Mouse (Mus musculus) embryonic facial prominence, embryonic 12.5 days (tissue): ENCODE data around the gene Rnaseh2b. TPM values are rescaled to one million over a fixed set of nuclear protein-coding genes. Genes with fewer than 3 reads are reported as not detected.

Source experiments
- ATAC-seq: fragments of 200-750 bp; cut with Nextera tagmentation; 2 replicates; pipeline ENCODE4 v1.8.0; 2017; ENCODE audit not compliant: insufficient number of reproducible peaks, insufficient read depth, low FRiP score, low TSS enrichment
- H3K27ac ChIP-seq: fragments of 300-500 bp; sonication (generic); 2 replicates; pipeline ENCODE4 v1.5.1; 2016; ENCODE audit warnings: mild to moderate bottlenecking
- H3K27me3 ChIP-seq: fragments of 300-500 bp; sonication (generic); 2 replicates; pipeline ENCODE4 v1.6.1; 2016; ENCODE audit warnings: mild to moderate bottlenecking, moderate library complexity
- H3K36me3 ChIP-seq: fragments of 300-500 bp; sonication (generic); 2 replicates; pipeline ENCODE4 v1.6.1; 2016; ENCODE audit warnings: mild to moderate bottlenecking
- H3K4me1 ChIP-seq: fragments of 300-500 bp; sonication (generic); 2 replicates; pipeline ENCODE4 v1.6.1; 2016
- H3K4me2 ChIP-seq: fragments of 300-500 bp; sonication (generic); replicated peaks from 2 replicates; pipeline ENCODE4 v1.6.1; 2016; ENCODE audit warnings: mild to moderate bottlenecking, moderate library complexity
- H3K4me3 ChIP-seq: fragments of 300-500 bp; sonication (generic); 2 replicates; pipeline ENCODE4 v1.5.1; 2016; ENCODE audit warnings: mild to moderate bottlenecking
- H3K9ac ChIP-seq: fragments of 300-500 bp; sonication (generic); 2 replicates; pipeline ENCODE4 v1.6.1; 2016; ENCODE audit warnings: mild to moderate bottlenecking, moderate library complexity
- H3K9me3 ChIP-seq: fragments of 300-500 bp; sonication (generic); 2 replicates; pipeline ENCODE4 v1.6.1; 2016; ENCODE audit warnings: mild to moderate bottlenecking, moderate library complexity
- WGBS: fragments of 180-500 bp; shearing (Covaris S2); methylation state at CpG from one replicate; pipeline ENCODE4 v1.1.7; 2016; 5-methylcytosine and 5-hydroxymethylcytosine counted together
- polyA plus RNA-seq: library from polyadenylated mRNA; unstranded; fragments of >200 nt; fragmentation: Nextera tagmentation; extraction: Ambion mirVana; gene quantifications from 2 replicates; pipeline ENCODE4 v1.2.1, GENCODE M21; 2016

Gene Rnaseh2b
- polyA plus RNA-seq, 1 experiment from 2014 or later, result 54.1 TPM

DNA sequence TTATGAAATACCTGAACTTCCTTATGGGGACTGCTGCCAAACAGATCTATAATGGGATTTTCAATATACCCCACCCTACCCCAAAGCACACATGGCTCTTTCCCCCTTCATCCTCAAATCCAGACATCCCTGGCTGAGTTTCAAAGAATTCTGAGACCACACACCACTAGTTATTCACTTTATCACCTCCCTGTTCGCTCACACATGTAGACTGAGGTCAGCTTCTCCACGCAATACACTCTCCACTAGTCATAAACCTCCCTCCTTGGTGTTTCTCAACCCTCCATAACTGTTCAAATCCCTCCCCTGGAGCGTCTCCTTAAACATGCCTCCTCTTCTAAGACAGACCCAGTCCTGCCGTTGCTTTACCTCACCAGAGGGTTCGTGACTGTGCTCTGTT is 31.1 kb downstream of the Rnaseh2b start:
- Histone ChIP-seq H3K36me3 (no peaks in the 10 kb centered on the region), H3K4me1 (peaks cover 16% of the 10 kb centered on the region), H3K9me3 (no peaks in the 10 kb centered on the region), H3K4me2 (no peak overlapping the region), H3K9ac (no peak overlapping the region), H3K4me3 (no peak overlapping the region), H3K27ac (no peak overlapping the region), H3K27me3 (no peaks in the 10 kb centered on the region)
- no peak for ATAC-seq
- 86% methylated on average over 5 of the region's 5 CpGs for WGBS

- Histone ChIP-seq H3K27ac (no peak overlapping the region), H3K4me1 (peaks cover 16% of the 10 kb centered on the region), H3K4me3 (no peak overlapping the region), H3K4me2 (no peak overlapping the region), H3K36me3 (no peaks in the 10 kb centered on the region), H3K9ac (no peak overlapping the region), H3K9me3 (no peaks in the 10 kb centered on the region), H3K27me3 (no peaks in the 10 kb centered on the region)
- ATAC-seq, result no peak
- WGBS, result 90% methylated on average over 5 of the region's 5 CpGs
Measured at GRCm38 (mm10) chr14:62324943-62325342, 32.6 kb downstream of the Rnaseh2b start.

DNA sequence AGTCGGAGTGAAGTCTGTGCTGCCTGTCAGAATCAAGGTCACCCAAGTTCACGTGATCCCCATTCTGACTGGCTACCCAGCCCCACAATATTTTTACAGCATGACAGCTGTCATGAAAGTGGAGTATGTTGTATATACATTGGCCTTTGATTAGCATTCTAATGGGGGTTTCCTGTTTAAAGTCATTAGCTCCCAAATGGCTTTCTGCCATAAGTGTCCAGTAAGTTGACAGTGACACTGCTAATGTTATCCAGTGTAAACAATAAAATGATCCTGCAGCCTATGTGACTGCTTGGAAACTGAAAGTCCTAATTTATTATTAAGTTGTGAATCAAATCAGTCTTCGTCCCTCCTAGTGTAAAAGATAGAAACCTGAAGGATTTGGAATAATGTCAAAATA is 33.6 kb downstream of the Rnaseh2b start:
- peaks cover 16% of the 10 kb centered on the region for H3K4me1 ChIP-seq
- no peaks in the 10 kb centered on the region for H3K9me3 ChIP-seq
- no peak overlapping the region for H3K9ac ChIP-seq
- H3K4me3 ChIP-seq, result no peak overlapping the region
- H3K36me3 ChIP-seq, result no peaks in the 10 kb centered on the region
- 68% methylated on average over 3 of the region's 3 CpGs for WGBS
- no peak overlapping the region for H3K4me2 ChIP-seq
- no peak overlapping the region for H3K27ac ChIP-seq
- no peaks in the 10 kb centered on the region for H3K27me3 ChIP-seq
- ATAC-seq, result no peak

GRCm38 (mm10) chr14:62327171-62327570 is 34.8 kb downstream of the Rnaseh2b start:
- no peak overlapping the region for H3K4me2 ChIP-seq
- no peak overlapping the region for H3K9ac ChIP-seq
- no peak overlapping the region for H3K4me3 ChIP-seq
- no peaks in the 10 kb centered on the region for H3K36me3 ChIP-seq
- no peaks in the 10 kb centered on the region for H3K27me3 ChIP-seq
- no peak for ATAC-seq
- WGBS, result 40% methylated on average over 2 of the region's 2 CpGs
- no peak overlapping the region for H3K27ac ChIP-seq
- no peaks in the 10 kb centered on the region for H3K9me3 ChIP-seq
- H3K4me1 ChIP-seq, result peaks cover 20% of the 10 kb centered on the region

DNA sequence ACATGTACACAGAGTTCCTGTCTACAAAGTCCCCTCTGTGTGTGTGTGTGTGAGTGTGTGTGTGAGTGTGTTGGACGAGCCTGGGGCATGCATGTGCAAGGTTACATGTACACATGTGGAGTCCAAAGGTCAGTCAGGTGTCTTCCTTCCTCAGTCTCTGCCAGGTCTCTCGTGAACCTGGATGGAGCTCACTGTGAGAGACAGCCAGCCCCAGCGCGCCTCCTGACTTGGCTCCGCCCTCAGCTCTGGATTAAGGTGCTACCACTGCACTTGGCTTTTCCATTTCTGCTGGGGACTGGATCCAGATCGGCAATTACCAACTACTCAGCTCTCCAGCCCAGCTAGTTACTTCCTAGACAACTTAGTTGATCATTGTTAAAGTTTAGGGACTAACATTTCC is 36.2 kb downstream of the Rnaseh2b start:
- ATAC-seq, result no peak
- no peaks in the 10 kb centered on the region for H3K36me3 ChIP-seq
- H3K9me3 ChIP-seq, result no peaks in the 10 kb centered on the region
- no peak overlapping the region for H3K4me3 ChIP-seq
- H3K27ac ChIP-seq, result no peak overlapping the region
- 39% methylated on average over 6 of the region's 6 CpGs for WGBS
- no peak overlapping the region for H3K4me2 ChIP-seq
- H3K4me1 ChIP-seq, result peaks cover 26% of the 10 kb centered on the region
- H3K27me3 ChIP-seq, result no peaks in the 10 kb centered on the region
- H3K9ac ChIP-seq, result no peak overlapping the region

- no peak for ATAC-seq
- no peak overlapping the region for H3K4me3 ChIP-seq
- no peaks in the 10 kb centered on the region for H3K27me3 ChIP-seq
- H3K4me1 ChIP-seq, result peaks cover 26% of the 10 kb centered on the region
- H3K36me3 ChIP-seq, result no peaks in the 10 kb centered on the region
- H3K9ac ChIP-seq, result no peak overlapping the region
- WGBS, result 81% methylated on average over 3 of the region's 3 CpGs
- H3K4me2 ChIP-seq, result no peak overlapping the region
- H3K9me3 ChIP-seq, result no peaks in the 10 kb centered on the region
- no peak overlapping the region for H3K27ac ChIP-seq
Measured at GRCm38 (mm10) chr14:62329631-62330030, 37.2 kb downstream of the Rnaseh2b start.

- H3K27ac ChIP-seq, result 0 out of 2 replicates have a peak overlapping the region, but pooled peaks have one; percentile 63
- H3K4me2 ChIP-seq, result peak overlapping the region; percentile 70
- 19% methylated on average over 6 of the region's 6 CpGs for WGBS
- ATAC-seq, result no peak
- H3K4me3 ChIP-seq, result peak overlapping the region; percentile 57
- H3K27me3 ChIP-seq, result no peaks in the 10 kb centered on the region
- H3K9me3 ChIP-seq, result no peaks in the 10 kb centered on the region
- H3K9ac ChIP-seq, result no peak overlapping the region
- peaks cover 18% of the 10 kb centered on the region for H3K4me1 ChIP-seq
- H3K36me3 ChIP-seq, result no peaks in the 10 kb centered on the region
Measured at GRCm38 (mm10) chr14:62331457-62331856, 39.1 kb downstream of the Rnaseh2b start.

DNA sequence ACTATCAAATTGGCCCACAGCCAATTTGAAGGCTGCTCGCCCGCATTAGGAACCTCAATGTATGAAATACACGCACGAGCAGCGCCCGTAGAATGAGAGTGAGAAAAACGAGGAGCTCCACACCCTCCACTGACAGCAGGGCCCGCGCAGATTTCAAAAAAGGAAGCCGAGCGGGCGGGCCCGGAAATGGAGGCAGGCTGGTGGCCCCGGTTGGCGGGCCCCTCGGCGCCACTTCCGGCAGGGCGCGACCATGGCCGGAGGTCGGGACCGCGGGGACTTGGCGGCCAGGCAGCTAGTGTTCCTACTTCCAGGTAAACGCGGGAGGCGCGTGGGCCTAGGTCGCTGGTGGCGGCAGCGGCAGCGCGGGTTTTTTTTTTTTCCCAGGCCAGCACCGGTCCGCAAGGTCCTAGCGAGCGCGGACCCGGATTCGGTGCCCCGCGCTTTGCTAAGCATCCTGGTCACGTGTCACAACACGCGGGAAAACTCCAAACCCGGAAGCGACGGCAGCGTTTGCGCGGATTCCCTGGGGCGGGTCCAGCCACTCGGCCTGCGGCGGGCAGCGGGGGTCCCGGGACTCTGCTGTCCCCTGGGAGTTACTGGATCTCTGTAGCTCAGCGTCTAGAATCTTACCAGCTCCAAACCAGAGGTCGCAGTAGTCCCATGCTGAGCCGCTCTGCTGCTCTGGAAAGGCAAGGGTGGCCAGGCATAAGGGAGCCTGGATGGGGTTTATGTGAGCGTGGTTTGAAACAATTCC is 39.7 kb downstream of the Rnaseh2b start:
- Histone ChIP-seq H3K27ac (peak overlapping the region; percentile 63), H3K9ac (peak overlapping the region; percentile 69), H3K9me3 (no peaks in the 10 kb centered on the region), H3K36me3 (no peaks in the 10 kb centered on the region), H3K4me2 (peak overlapping the region; percentile 70), H3K27me3 (no peaks in the 10 kb centered on the region), H3K4me1 (peaks cover 13% of the 10 kb centered on the region), H3K4me3 (peak overlapping the region; percentile 57)
- under 1% methylated on average over 62 of the region's 62 CpGs for WGBS
- ATAC-seq, result peak; percentile 79

DNA sequence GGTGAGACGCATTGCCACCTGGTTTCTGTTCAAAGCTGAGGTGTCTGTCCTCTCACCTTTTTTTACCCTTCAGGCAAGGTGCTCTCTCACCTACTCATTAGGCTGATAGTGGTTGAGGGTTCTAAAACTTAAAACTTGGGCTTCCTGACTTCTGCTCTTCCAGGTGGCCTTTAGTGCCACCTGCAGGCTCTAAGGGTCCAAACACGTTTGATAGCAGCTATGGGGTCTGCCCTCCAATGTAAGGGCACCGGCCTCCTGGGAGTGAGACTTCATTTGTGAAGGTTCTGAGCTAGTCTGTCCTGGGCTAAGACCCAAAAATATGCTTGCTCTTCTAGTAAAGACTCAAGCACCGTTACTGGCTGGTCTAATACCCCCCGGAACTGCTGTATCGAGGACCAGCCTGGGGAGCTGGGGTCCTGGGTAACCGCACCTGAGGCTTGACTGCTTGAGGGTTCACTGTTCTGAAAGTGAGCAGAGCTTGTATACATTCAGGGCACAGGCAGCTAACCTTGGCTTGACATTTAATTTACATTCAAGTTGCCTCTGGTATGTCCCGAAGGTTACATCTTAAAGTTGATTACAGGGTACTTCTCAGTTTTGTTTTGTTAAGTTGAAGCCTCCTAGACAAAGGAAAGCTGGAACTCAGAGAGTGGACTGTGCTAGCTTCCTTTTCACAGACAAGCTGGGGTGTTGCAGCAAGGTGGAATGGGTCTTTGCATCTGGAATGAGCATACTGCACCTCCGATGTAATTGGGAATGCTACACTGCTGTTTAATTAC is 41.7 kb downstream of the Rnaseh2b start:
- Histone ChIP-seq H3K4me1 (peaks cover 10% of the 10 kb centered on the region), H3K27me3 (no peaks in the 10 kb centered on the region), H3K27ac (no peak overlapping the region), H3K4me3 (no peak overlapping the region), H3K9ac (no peak overlapping the region), H3K9me3 (no peaks in the 10 kb centered on the region), H3K4me2 (no peak overlapping the region), H3K36me3 (no peaks in the 10 kb centered on the region)
- WGBS, result 77% methylated on average over 9 of the region's 9 CpGs
- no peak for ATAC-seq

GRCm38 (mm10) chr14:62339196-62339595 is 46.8 kb downstream of the Rnaseh2b start:
- Histone ChIP-seq H3K9me3 (no peaks in the 10 kb centered on the region), H3K4me2 (no peak overlapping the region), H3K9ac (no peak overlapping the region), H3K27me3 (no peaks in the 10 kb centered on the region), H3K4me1 (peaks cover 9% of the 10 kb centered on the region; the same call in 1 of the 2 replicates), H3K4me3 (no peak overlapping the region), H3K36me3 (no peaks in the 10 kb centered on the region), H3K27ac (no peak overlapping the region)
- 90% methylated on average over 1 of the region's 1 CpGs for WGBS
- ATAC-seq, result no peak

GRCm38 (mm10) chr14:62341887-62342642 is 49.7 kb downstream of the Rnaseh2b start:
- Histone ChIP-seq H3K4me2 (no peak overlapping the region), H3K9me3 (no peaks in the 10 kb centered on the region), H3K4me3 (no peak overlapping the region), H3K4me1 (peaks cover 9% of the 10 kb centered on the region; the same call in 1 of the 2 replicates), H3K27me3 (no peaks in the 10 kb centered on the region), H3K9ac (no peak overlapping the region), H3K36me3 (no peaks in the 10 kb centered on the region), H3K27ac (0 out of 2 replicates have a peak overlapping the region, but pooled peaks have one; percentile 25)
- no peak for ATAC-seq
- 68% methylated on average over 8 of the region's 8 CpGs for WGBS
